Mouse (Mus musculus): ENCODE measurements around the gene Cilp. TPM values are rescaled to one million over a fixed set of nuclear protein-coding genes. Genes with fewer than 3 reads are reported as not detected.

The Cilp gene
- polyA plus RNA-seq, 1 experiment from 2014 or later = 0.04 TPM

GRCm38 (mm10) chr9:65306672-65307071 is 41.7 kb downstream of the Cilp start:
- DNase-seq (ENCODE audit: low spot score) = no peak
- Histone ChIP-seq H3K4me1 (no peaks in the 10 kb centered on the region), H3K36me3 (peaks cover 79% of the 10 kb centered on the region), H3K27me3 (ENCODE audit: low read depth, poor library complexity, severe bottlenecking) (no peaks in the 10 kb centered on the region), H3K9me3 (replicated peaks) (no peaks in the 10 kb centered on the region), H3K4me3 (no peak overlapping the region), H3K27ac (replicated peaks) (no peak overlapping the region)
- 98% methylated on average over 2 of the region's 2 CpGs for WGBS

GRCm38 (mm10) chr9:65308011-65308410 is 43.0 kb downstream of the Cilp start:
- WGBS = 85% methylated on average over 1 of the region's 1 CpGs
- H3K27ac ChIP-seq (replicated peaks) = no peak overlapping the region
- peaks cover 78% of the 10 kb centered on the region for H3K36me3 ChIP-seq
- DNase-seq (ENCODE audit: low spot score) = no peak
- H3K4me1 ChIP-seq = no peaks in the 10 kb centered on the region
- no peaks in the 10 kb centered on the region for H3K9me3 ChIP-seq (replicated peaks)
- no peak overlapping the region for H3K4me3 ChIP-seq
- no peaks in the 10 kb centered on the region for H3K27me3 ChIP-seq (ENCODE audit: low read depth, poor library complexity, severe bottlenecking)

- Histone ChIP-seq H3K4me3 (no peak overlapping the region), H3K27ac (replicated peaks) (no peak overlapping the region), H3K36me3 (peaks cover 69% of the 10 kb centered on the region), H3K27me3 (ENCODE audit: low read depth, poor library complexity, severe bottlenecking) (no peaks in the 10 kb centered on the region), H3K4me1 (no peaks in the 10 kb centered on the region), H3K9me3 (replicated peaks) (no peaks in the 10 kb centered on the region)
- WGBS = 95% methylated on average over 4 of the region's 4 CpGs
- no peak for DNase-seq (ENCODE audit: low spot score)
Observed at GRCm38 (mm10) chr9:65312669-65313357, 47.8 kb downstream of the Cilp start.

GRCm38 (mm10) chr9:65313846-65314245 is 48.9 kb downstream of the Cilp start:
- Histone ChIP-seq H3K4me1 (no peaks in the 10 kb centered on the region), H3K36me3 (peaks cover 70% of the 10 kb centered on the region), H3K4me3 (no peak overlapping the region), H3K27me3 (ENCODE audit: low read depth, poor library complexity, severe bottlenecking) (no peaks in the 10 kb centered on the region), H3K27ac (replicated peaks) (no peak overlapping the region), H3K9me3 (replicated peaks) (no peaks in the 10 kb centered on the region)
- 93% methylated on average over 1 of the region's 1 CpGs for WGBS
- no peak for DNase-seq (ENCODE audit: low spot score)

DNA sequence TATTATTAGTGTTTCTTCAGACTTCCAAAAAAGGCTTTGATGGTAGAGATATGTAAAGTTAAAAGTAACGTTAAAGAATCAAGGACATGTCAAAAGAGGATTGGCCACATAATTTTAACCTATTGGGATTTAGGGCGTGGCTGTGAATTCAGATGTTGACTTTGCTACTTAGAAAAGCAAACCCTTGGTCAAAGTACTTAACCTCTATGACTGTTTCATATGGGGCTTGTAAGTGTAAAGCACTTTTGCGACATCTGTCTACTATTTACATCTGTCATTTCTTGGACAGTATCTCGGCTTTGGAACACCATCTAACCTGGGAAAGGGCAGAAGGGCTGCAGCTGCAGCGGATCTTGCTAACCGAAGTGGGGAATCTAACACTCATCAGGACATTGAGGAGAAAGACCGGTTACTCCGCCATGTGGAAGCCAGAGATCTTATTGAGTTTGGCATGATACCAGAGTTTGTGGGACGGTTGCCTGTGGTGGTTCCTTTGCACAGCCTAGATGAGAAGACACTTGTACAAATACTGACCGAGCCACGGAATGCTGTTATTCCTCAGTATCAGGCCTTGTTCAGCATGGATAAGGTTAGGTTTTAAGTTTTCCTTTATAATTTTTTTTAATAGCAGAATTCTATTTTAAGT is 57.4 kb downstream of the Cilp start:
- H3K9me3 ChIP-seq (replicated peaks) = no peaks in the 10 kb centered on the region
- H3K27me3 ChIP-seq (ENCODE audit: low read depth, poor library complexity, severe bottlenecking) = no peaks in the 10 kb centered on the region
- no peak for DNase-seq (ENCODE audit: low spot score)
- H3K4me3 ChIP-seq = no peak overlapping the region
- H3K4me1 ChIP-seq = no peaks in the 10 kb centered on the region
- WGBS = 94% methylated on average over 11 of the region's 11 CpGs
- no peak overlapping the region for H3K27ac ChIP-seq (replicated peaks)
- peaks cover 87% of the 10 kb centered on the region for H3K36me3 ChIP-seq

- DNase-seq (ENCODE audit: low spot score) = no peak
- H3K27me3 ChIP-seq (ENCODE audit: low read depth, poor library complexity, severe bottlenecking) = no peaks in the 10 kb centered on the region
- H3K36me3 ChIP-seq = peaks cover 93% of the 10 kb centered on the region
- H3K4me1 ChIP-seq = no peaks in the 10 kb centered on the region
- no peaks in the 10 kb centered on the region for H3K9me3 ChIP-seq (replicated peaks)
- no peak overlapping the region for H3K4me3 ChIP-seq
- no peak overlapping the region for H3K27ac ChIP-seq (replicated peaks)
Observed at GRCm38 (mm10) chr9:65325971-65326370, 61.0 kb downstream of the Cilp start.

GRCm38 (mm10) chr9:65327371-65327770 is 62.4 kb downstream of the Cilp start:
- no peaks in the 10 kb centered on the region for H3K4me1 ChIP-seq
- no peaks in the 10 kb centered on the region for H3K9me3 ChIP-seq (replicated peaks)
- 96% methylated on average over 2 of the region's 2 CpGs for WGBS
- DNase-seq (ENCODE audit: low spot score) = no peak
- peaks cover 86% of the 10 kb centered on the region for H3K36me3 ChIP-seq
- H3K27ac ChIP-seq (replicated peaks) = no peak overlapping the region
- no peaks in the 10 kb centered on the region for H3K27me3 ChIP-seq (ENCODE audit: low read depth, poor library complexity, severe bottlenecking)
- no peak overlapping the region for H3K4me3 ChIP-seq

Other genes starting within 250 kb of the Cilp start
- 110 and 123 TPM in 2 replicates for gene Hacd3, start 243.5 kb upstream of the Cilp start, polyA plus RNA-seq (2016; fragmentation: Nextera tagmentation; extraction: Ambion mirVana)
- gene Dpp8, start 232.8 kb upstream of the Cilp start, polyA plus RNA-seq (2016; fragmentation: Nextera tagmentation; extraction: Ambion mirVana) = 37.6 and 44.4 TPM in 2 replicates
- 8.9 and 12.6 TPM in 2 replicates for gene Igdcc4, start 163.7 kb upstream of the Cilp start, polyA plus RNA-seq (2016; fragmentation: Nextera tagmentation; extraction: Ambion mirVana)
- 334 and 450 TPM in 2 replicates for gene Igdcc3, start 124.0 kb upstream of the Cilp start, polyA plus RNA-seq (2016; fragmentation: Nextera tagmentation; extraction: Ambion mirVana)
- gene Parp16, start 69.8 kb upstream of the Cilp start, polyA plus RNA-seq (2016; fragmentation: Nextera tagmentation; extraction: Ambion mirVana) = 7.2 and 7.9 TPM in 2 replicates
- 41.6 and 42.3 TPM in 2 replicates for gene Clpx, start 29.1 kb downstream of the Cilp start, polyA plus RNA-seq (2016; fragmentation: Nextera tagmentation; extraction: Ambion mirVana)
- gene Pdcd7, start 80.9 kb downstream of the Cilp start, polyA plus RNA-seq (2016; fragmentation: Nextera tagmentation; extraction: Ambion mirVana) = 8.1 and 8.4 TPM in 2 replicates
- 0.29 and 0.36 TPM in 2 replicates for gene Ubap1l, start 95.9 kb downstream of the Cilp start, polyA plus RNA-seq (2016; fragmentation: Nextera tagmentation; extraction: Ambion mirVana)
- 0.61 and 0.81 TPM in 2 replicates for gene Kbtbd13, start 126.5 kb downstream of the Cilp start, polyA plus RNA-seq (2016; fragmentation: Nextera tagmentation; extraction: Ambion mirVana)
- gene Rasl12, start 133.3 kb downstream of the Cilp start, polyA plus RNA-seq (2016; fragmentation: Nextera tagmentation; extraction: Ambion mirVana) = 6.7 TPM in 2 replicates
- not detected in 2 replicates for gene Slc51b, start 157.8 kb downstream of the Cilp start, polyA plus RNA-seq (2016; fragmentation: Nextera tagmentation; extraction: Ambion mirVana)
- gene Mtfmt, start 170.6 kb downstream of the Cilp start, polyA plus RNA-seq (2016; fragmentation: Nextera tagmentation; extraction: Ambion mirVana) = 19.2 and 21.9 TPM in 2 replicates
- 93.6 and 101 TPM in 2 replicates for gene Spg21, start 195.8 kb downstream of the Cilp start, polyA plus RNA-seq (2016; fragmentation: Nextera tagmentation; extraction: Ambion mirVana)